Mouse (Mus musculus) MEL (cell line): ENCODE results near the gene Ahcy.

Experiments used
- BHLHE40 ChIP-seq: IDR thresholded peaks from 2 replicates; pipeline ENCODE4 v1.6.1; 2012; ENCODE audit warnings: low read depth, mild to moderate bottlenecking, inconsistent platforms, low read length, improper control_type of control experiment, borderline replicate concordance
- CTCF ChIP-seq, 3 experiments: IDR thresholded peaks in 2 of 3; conservative IDR thresholded peaks in 1 of 3; 2 replicates each; pipeline ENCODE4 v1.5.1; 2011 to 2012; ENCODE audit warnings: low read length in 3 of 3, low read depth in 2 of 3, mild to moderate bottlenecking in 2 of 3, improper control_type of control experiment in 1 of 3, inconsistent platforms in 1 of 3, mixed read lengths in 1 of 3, moderate library complexity in 1 of 3; ENCODE audit not compliant: control insufficient read depth in 1 of 3, insufficient read depth in 1 of 3, poor library complexity in 1 of 3, severe bottlenecking in 1 of 3
- GABPA ChIP-seq: IDR thresholded peaks from 2 replicates; pipeline ENCODE4 v1.6.1; 2012; ENCODE audit warnings: low read depth, mild to moderate bottlenecking, inconsistent platforms, low read length, improper control_type of control experiment, moderate library complexity
- GATA1 ChIP-seq: IDR thresholded peaks from 2 replicates; pipeline ENCODE4 v1.6.1; 2011; ENCODE audit warnings: low read depth, low read length, improper control_type of control experiment
- MAFK ChIP-seq: IDR thresholded peaks from 2 replicates; pipeline ENCODE4 v1.6.1; 2011; ENCODE audit warnings: low read depth, mild to moderate bottlenecking, low read length, improper control_type of control experiment, borderline replicate concordance
- MAX ChIP-seq: IDR thresholded peaks from 2 replicates; pipeline ENCODE4 v1.6.1; 2011; ENCODE audit warnings: low read length, improper control_type of control experiment
- MAZ ChIP-seq: IDR thresholded peaks from 2 replicates; pipeline ENCODE4 v1.6.1; 2012; ENCODE audit warnings: low read depth, mild to moderate bottlenecking, inconsistent platforms, low read length, improper control_type of control experiment
- MEF2A ChIP-seq: IDR thresholded peaks from 2 replicates; pipeline ENCODE4 v1.6.1; 2014; ENCODE audit warnings: low read depth, mild to moderate bottlenecking, inconsistent platforms, low read length, improper control_type of control experiment; ENCODE audit not compliant: poor library complexity, insufficient replicate concordance, severe bottlenecking; ENCODE audit errors: extremely low read depth
- TBP ChIP-seq: IDR thresholded peaks from 2 replicates; pipeline ENCODE4 v1.8.0; 2011; ENCODE audit warnings: low read depth, low read length, improper control_type of control experiment
- UBTF ChIP-seq: IDR thresholded peaks from 2 replicates; pipeline ENCODE4 v1.6.1; 2012; ENCODE audit warnings: low read depth, mild to moderate bottlenecking, inconsistent platforms, low read length, improper control_type of control experiment, moderate library complexity, borderline replicate concordance; ENCODE audit not compliant: insufficient read depth
- USF1 ChIP-seq: IDR thresholded peaks from 2 replicates; pipeline ENCODE4 v1.6.1; 2014; ENCODE audit warnings: low read depth, mild to moderate bottlenecking, inconsistent platforms, low read length, improper control_type of control experiment, moderate library complexity
- ZC3H11A ChIP-seq: IDR thresholded peaks from 2 replicates; pipeline ENCODE4 v1.6.1; 2012; ENCODE audit warnings: low read depth, mild to moderate bottlenecking, inconsistent platforms, low read length, improper control_type of control experiment

- TF ChIP-seq ZC3H11A (no peak), MAX (no peak), MAZ (no peak), CTCF (IDR thresholded peaks at IDR 0.05 in 2 of 3, conservative IDR thresholded peaks at IDR 0.05 in 1 of 3; ENCODE audit: control insufficient read depth in 1 of 3, insufficient read depth in 1 of 3, low read depth in 2 of 3, low read length in 3 of 3, poor library complexity in 1 of 3, severe bottlenecking in 1 of 3) (no peak), MAFK (no peak), BHLHE40 (no peak), MEF2A (no peak), USF1 (no peak), TBP (no peak), UBTF (no peak), GABPA (no peak), GATA1 (no peak)
Observed at GRCm38 (mm10) chr2:155045075-155045474, 29.2 kb downstream of the Ahcy start.
